Mouse (Mus musculus) heart, postnatal 36 days (tissue): ENCODE data around the gene Sez6. TPM values are rescaled to one million over a fixed set of nuclear protein-coding genes. Genes with fewer than 3 reads are reported as not detected.

ENCODE experiments used
- DNase-seq, 2 experiments: peaks; one replicate each; pipeline ENCODE4 v3.0.0; 2021 to 2022
- intact Hi-C: fragments of 180-260 bp; cut with DNase I; formaldehyde crosslinking; loops from one replicate; pipeline ENCODE4 v1.15.1; 2025
- total RNA-seq, 2 experiments: library from RNA; stranded (reverse); gene quantifications; 2 replicates each; pipeline ENCODE4 v1.2.3; 2021

Sez6 gene
- total RNA-seq, 2 experiments from 2014 or later: 0.16 to 0.44 TPM

- no peak for DNase-seq
- intact Hi-C loops: no loop called here
Measured at GRCm38 (mm10) chr11:77975873-77976272, 45.3 kb downstream of the Sez6 start.

- no peak for DNase-seq
- intact Hi-C loops: no loop called here
Measured at GRCm38 (mm10) chr11:77978161-77978560, 47.6 kb downstream of the Sez6 start.

GRCm38 (mm10) chr11:77979221-77979809 is 48.7 kb downstream of the Sez6 start:
- DNase-seq: no peak
- intact Hi-C loops: no loop called here

GRCm38 (mm10) chr11:77980281-77981204 is 49.9 kb downstream of the Sez6 start:
- DNase-seq: peak; percentile 51
- intact Hi-C loops: loop anchor here (5.0 kb wide), 1 partner anchor 37 kb away; no protein-coding TSS in a partner anchor

GRCm38 (mm10) chr11:77981609-77982440 is 51.2 kb downstream of the Sez6 start:
- intact Hi-C loops: loop anchor here (5.0 kb wide), 1 partner anchor 35 kb away; no protein-coding TSS in a partner anchor

GRCm38 (mm10) chr11:77982441-77982905 is 51.9 kb downstream of the Sez6 start, which contains the start of gene Phf12:
Phf12 (plus strand) TSS chr11:77982754.
- peak; percentile 99 to 100 for DNase-seq
- intact Hi-C loops: loop anchor here (5.0 kb wide), 1 partner anchor 35 kb away; no protein-coding TSS in a partner anchor

More at GRCm38 (mm10) chr11:77981609-77982440, 51.2 kb downstream of the Sez6 start:
- DNase-seq: peak; percentile 88 to 89

- DNase-seq: peak; percentile 51 to 64
- intact Hi-C loops: loop anchor here (5.0 kb wide), 1 partner anchor 34 kb away; no protein-coding TSS in a partner anchor
Measured at GRCm38 (mm10) chr11:77983191-77983936, 52.8 kb downstream of the Sez6 start.

- intact Hi-C loops: loop anchor here (2.0 to 5.0 kb wide), 2 partner anchors 33 to 193 kb away; partner anchors contain the start of genes Nek8 and Tlcd1
- DNase-seq: peak; percentile 71 to 84
Measured at GRCm38 (mm10) chr11:77983937-77984835, 53.6 kb downstream of the Sez6 start.

- intact Hi-C loops: loop anchor here (2.0 to 5.0 kb wide), 2 partner anchors 32 to 192 kb away; partner anchors contain the start of genes Nek8 and Tlcd1
- DNase-seq: peak; percentile 58 to 76
Measured at GRCm38 (mm10) chr11:77984836-77985231, 54.2 kb downstream of the Sez6 start.

- intact Hi-C loops: loop anchor here (2.0 kb wide), 1 partner anchor 191 kb away; the partner anchor contains the start of genes Nek8 and Tlcd1
- DNase-seq: no peak
Measured at GRCm38 (mm10) chr11:77985541-77986065, 55.0 kb downstream of the Sez6 start.

- intact Hi-C loops: no loop called here
- DNase-seq: no peak
Measured at GRCm38 (mm10) chr11:77989071-77989690, 58.6 kb downstream of the Sez6 start.

- intact Hi-C loops: no loop called here
- DNase-seq: peak in 1 of 2 experiments; percentile 25
Measured at GRCm38 (mm10) chr11:77995556-77995955, 65.0 kb downstream of the Sez6 start.

GRCm38 (mm10) chr11:78006446-78006845 is 75.8 kb downstream of the Sez6 start:
- no peak for DNase-seq
- intact Hi-C loops: no loop called here

- DNase-seq: peak; percentile 74 to 87
- intact Hi-C loops: loop anchor here (1.0 to 5.0 kb wide), 2 partner anchors 37 to 158 kb away; partner anchors contain the start of gene Phf12
Measured at GRCm38 (mm10) chr11:78019676-78020075, 89.1 kb downstream of the Sez6 start.

GRCm38 (mm10) chr11:78023607-78024006 is 93.0 kb downstream of the Sez6 start:
- peak in 1 of 2 experiments; percentile 34 for DNase-seq
- intact Hi-C loops: no loop called here
